Mouse (Mus musculus) hindbrain, embryonic 15.5 days (tissue): ENCODE results near the gene Cd63. TPM values are rescaled to one million over a fixed set of nuclear protein-coding genes. Genes with fewer than 3 reads are reported as not detected.

Experiments used
- ATAC-seq: fragments of 200-750 bp; cut with Nextera tagmentation; 2 replicates; pipeline ENCODE4 v1.8.0; 2017; ENCODE audit warnings: low read depth, moderate number of reproducible peaks, moderate TSS enrichment; ENCODE audit not compliant: low FRiP score
- H3K27ac ChIP-seq: fragments of 300-500 bp; sonication (generic); replicated peaks from 2 replicates; pipeline ENCODE4 v1.5.1; 2015; ENCODE audit warnings: mild to moderate bottlenecking, inconsistent platforms
- H3K27me3 ChIP-seq: fragments of 300-500 bp; sonication (generic); 2 replicates; pipeline ENCODE4 v1.6.1; 2015; ENCODE audit warnings: control low read depth, inconsistent platforms
- H3K36me3 ChIP-seq: fragments of 300-500 bp; sonication (generic); 2 replicates; pipeline ENCODE4 v1.6.1; 2015; ENCODE audit warnings: control low read depth, inconsistent platforms
- H3K4me1 ChIP-seq: fragments of 300-500 bp; sonication (generic); replicated peaks from 2 replicates; pipeline ENCODE4 v1.6.1; 2015; ENCODE audit warnings: control low read depth, inconsistent platforms
- H3K4me2 ChIP-seq: fragments of 300-500 bp; sonication (generic); 2 replicates; pipeline ENCODE4 v1.6.1; 2015; ENCODE audit warnings: moderate library complexity, mild to moderate bottlenecking, inconsistent platforms
- H3K4me3 ChIP-seq: fragments of 300-500 bp; sonication (generic); 2 replicates; pipeline ENCODE4 v1.5.1; 2015; ENCODE audit warnings: mild to moderate bottlenecking, inconsistent platforms
- H3K9ac ChIP-seq: fragments of 300-500 bp; sonication (generic); 2 replicates; pipeline ENCODE4 v1.6.1; 2015; ENCODE audit warnings: inconsistent platforms
- H3K9me3 ChIP-seq: fragments of 300-500 bp; sonication (generic); 2 replicates; pipeline ENCODE4 v1.6.1; 2016; ENCODE audit warnings: control low read depth, inconsistent platforms
- WGBS: fragments of 180-500 bp; shearing (Covaris S2); methylation state at CpG from one replicate; pipeline ENCODE4 v1.1.7; 2015; 5-methylcytosine and 5-hydroxymethylcytosine counted together
- polyA plus RNA-seq: library from polyadenylated mRNA; unstranded; fragments of >200 nt; fragmentation: Nextera tagmentation; extraction: Ambion mirVana; gene quantifications from 2 replicates; pipeline ENCODE4 v1.2.1, GENCODE M21; 2015

Gene Cd63
- polyA plus RNA-seq, 1 experiment from 2014 or later: 262 TPM

GRCm38 (mm10) chr10:128919966-128920365, 19.2 kb downstream of the Cd63 start:
- Histone ChIP-seq H3K4me1 (peaks cover 62% of the 10 kb centered on the region), H3K4me2 (no peak overlapping the region), H3K27me3 (no peaks in the 10 kb centered on the region), H3K9ac (no peak overlapping the region), H3K4me3 (no peak overlapping the region), H3K27ac (peak overlapping the region; percentile 78), H3K9me3 (no peaks in the 10 kb centered on the region), H3K36me3 (no peaks in the 10 kb centered on the region; the same call in 1 of the 2 replicates)
- ATAC-seq: no peak
- WGBS: 81% methylated on average over 7 of the region's 7 CpGs

GRCm38 (mm10) chr10:128920736-128921161, 20.0 kb downstream of the Cd63 start:
- Histone ChIP-seq H3K4me2 (no peak overlapping the region), H3K4me1 (peaks cover 62% of the 10 kb centered on the region), H3K9me3 (no peaks in the 10 kb centered on the region), H3K27me3 (no peaks in the 10 kb centered on the region), H3K9ac (no peak overlapping the region), H3K4me3 (no peak overlapping the region), H3K36me3 (no peaks in the 10 kb centered on the region; the same call in 1 of the 2 replicates), H3K27ac (peak overlapping the region; percentile 78)
- WGBS: 71% methylated on average over 3 of the region's 3 CpGs
- ATAC-seq: no peak

- Histone ChIP-seq H3K27ac (0 out of 2 replicates have a peak overlapping the region, but pooled peaks have one; percentile 32), H3K4me2 (0 out of 2 replicates have a peak overlapping the region, but pooled peaks have one; percentile 91), H3K9me3 (no peaks in the 10 kb centered on the region), H3K4me3 (no peak overlapping the region), H3K27me3 (no peaks in the 10 kb centered on the region), H3K9ac (no peak overlapping the region), H3K36me3 (no peaks in the 10 kb centered on the region; the same call in 1 of the 2 replicates), H3K4me1 (peaks cover 62% of the 10 kb centered on the region)
- 33% methylated on average over 1 of the region's 1 CpGs for WGBS
- ATAC-seq: no peak
Measured at GRCm38 (mm10) chr10:128921251-128921650, 20.5 kb downstream of the Cd63 start.

- Histone ChIP-seq H3K27ac (peak overlapping the region; percentile 96), H3K36me3 (no peaks in the 10 kb centered on the region), H3K9ac (peak overlapping the region; percentile 86; the same call in 1 of the 2 replicates), H3K9me3 (no peaks in the 10 kb centered on the region), H3K4me1 (peaks cover 62% of the 10 kb centered on the region), H3K4me2 (peak overlapping the region; percentile 91), H3K4me3 (peak overlapping the region; percentile 83), H3K27me3 (no peaks in the 10 kb centered on the region)
- 64% methylated on average over 16 of the region's 16 CpGs for WGBS
- no peak for ATAC-seq
Measured at GRCm38 (mm10) chr10:128921883-128922821, 21.4 kb downstream of the Cd63 start.

- H3K9me3 ChIP-seq: no peaks in the 10 kb centered on the region
- no peaks in the 10 kb centered on the region for H3K27me3 ChIP-seq
- H3K4me2 ChIP-seq: peak within 1 kb of the TSS; percentile 91
- peak within 1 kb of the TSS; percentile 96 for H3K27ac ChIP-seq
- peaks cover 61% of the 10 kb centered on the region for H3K4me1 ChIP-seq
- H3K9ac ChIP-seq: peak within 1 kb of the TSS; percentile 86
- peak within 1 kb of the TSS; percentile 83 for H3K4me3 ChIP-seq
- 20% methylated on average over 1 of the region's 1 CpGs for WGBS
- no peak for ATAC-seq
- no peaks in the 10 kb centered on the region for H3K36me3 ChIP-seq
Measured at GRCm38 (mm10) chr10:128922822-128923012, 21.9 kb downstream of the Cd63 start, which contains the start of gene Rdh5. TSS of gene Rdh5 (minus strand) at chr10:128922888.

- under 1% methylated on average over 42 of the region's 42 CpGs for WGBS
- H3K4me1 ChIP-seq: peaks cover 61% of the 10 kb centered on the region
- no peaks in the 10 kb centered on the region for H3K9me3 ChIP-seq
- H3K4me2 ChIP-seq: peak overlapping the region; percentile 91
- H3K9ac ChIP-seq: peak overlapping the region; percentile 86
- H3K4me3 ChIP-seq: peak overlapping the region; percentile 83
- H3K27ac ChIP-seq: peak overlapping the region; percentile 96
- no peaks in the 10 kb centered on the region for H3K36me3 ChIP-seq
- no peaks in the 10 kb centered on the region for H3K27me3 ChIP-seq
- peak; percentile 92 for ATAC-seq
Measured at GRCm38 (mm10) chr10:128923013-128923691, 22.4 kb downstream of the Cd63 start.

- Histone ChIP-seq H3K4me3 (peak within 1 kb of the TSS; percentile 83), H3K4me1 (peaks cover 59% of the 10 kb centered on the region), H3K27me3 (no peaks in the 10 kb centered on the region), H3K9me3 (no peaks in the 10 kb centered on the region), H3K4me2 (peak within 1 kb of the TSS; percentile 91), H3K36me3 (no peaks in the 10 kb centered on the region), H3K9ac (peak within 1 kb of the TSS; percentile 86), H3K27ac (peak within 1 kb of the TSS; percentile 96)
- WGBS: 61% methylated on average over 9 of the region's 9 CpGs
- ATAC-seq: no peak
Measured at GRCm38 (mm10) chr10:128923935-128924334, 23.1 kb downstream of the Cd63 start, which contains the start of gene Bloc1s1. TSS of gene Bloc1s1 (minus strand) at chr10:128924035.

- H3K27ac ChIP-seq: 0 out of 2 replicates have a peak overlapping the region, but pooled peaks have one; percentile 30
- H3K9me3 ChIP-seq: no peaks in the 10 kb centered on the region
- no peak for ATAC-seq
- H3K36me3 ChIP-seq: no peaks in the 10 kb centered on the region
- H3K4me1 ChIP-seq: peaks cover 23% of the 10 kb centered on the region
- no peak overlapping the region for H3K4me2 ChIP-seq
- H3K4me3 ChIP-seq: no peak overlapping the region
- 24% methylated on average over 4 of the region's 4 CpGs for WGBS
- H3K27me3 ChIP-seq: peaks cover 21% of the 10 kb centered on the region
- no peak overlapping the region for H3K9ac ChIP-seq
Measured at GRCm38 (mm10) chr10:128928356-128928755, 27.6 kb downstream of the Cd63 start.

- no peak overlapping the region for H3K4me2 ChIP-seq
- peaks cover 33% of the 10 kb centered on the region for H3K27me3 ChIP-seq
- peak; percentile 33; the same call in 1 of the 2 replicates for ATAC-seq
- H3K9me3 ChIP-seq: no peaks in the 10 kb centered on the region
- no peak overlapping the region for H3K27ac ChIP-seq
- H3K36me3 ChIP-seq: no peaks in the 10 kb centered on the region
- no peak overlapping the region for H3K4me3 ChIP-seq
- no peak overlapping the region for H3K9ac ChIP-seq
- H3K4me1 ChIP-seq: peaks cover 26% of the 10 kb centered on the region
- WGBS: 63% methylated on average over 7 of the region's 7 CpGs
Measured at GRCm38 (mm10) chr10:128929638-128930378, 29.0 kb downstream of the Cd63 start.

- Histone ChIP-seq H3K36me3 (no peaks in the 10 kb centered on the region), H3K9ac (no peak overlapping the region), H3K4me2 (no peak overlapping the region), H3K27ac (no peak overlapping the region), H3K4me1 (peaks cover 26% of the 10 kb centered on the region), H3K27me3 (peaks cover 49% of the 10 kb centered on the region), H3K4me3 (no peak overlapping the region), H3K9me3 (no peaks in the 10 kb centered on the region)
- 79% methylated on average over 2 of the region's 2 CpGs for WGBS
- ATAC-seq: no peak
Measured at GRCm38 (mm10) chr10:128931441-128931840, 30.7 kb downstream of the Cd63 start.

GRCm38 (mm10) chr10:128933574-128933973, 32.8 kb downstream of the Cd63 start, which contains the start of gene Itga7:
TSS of gene Itga7 (plus strand) at chr10:128933818.
- Histone ChIP-seq H3K36me3 (no peaks in the 10 kb centered on the region), H3K4me2 (peak within 1 kb of the TSS; percentile 92), H3K9ac (peak within 1 kb of the TSS; percentile 47), H3K9me3 (no peaks in the 10 kb centered on the region), H3K27ac (no peak within 1 kb of the TSS), H3K27me3 (peaks cover 50% of the 10 kb centered on the region), H3K4me3 (peak within 1 kb of the TSS; percentile 52), H3K4me1 (peaks cover 17% of the 10 kb centered on the region; the same call in 1 of the 2 replicates)
- WGBS: under 1% methylated on average over 24 of the region's 26 CpGs
- peak; percentile 67; the same call in 1 of the 2 replicates for ATAC-seq
